Mouse (Mus musculus): ENCODE data around the gene Tas2r114. TPM values are rescaled to one million over a fixed set of nuclear protein-coding genes. Genes with fewer than 3 reads are reported as not detected.

Gene Tas2r114
- polyA plus RNA-seq (2014; fragmentation: Nextera tagmentation; extraction: Ambion mirVana): not detected in 2 replicates

- no peak for ATAC-seq (ENCODE audit: low FRiP score)
Measured at GRCm38 (mm10) chr6:131689963-131690362, at the start of gene Tas2r114. Tas2r114 (minus strand) TSS chr6:131690063.

GRCm38 (mm10) chr6:131712803-131713202 is 22.9 kb upstream of the Tas2r114 start:
- H3K27me3 ChIP-seq (ENCODE audit: control insufficient read depth, insufficient read depth, low read length): no peaks in the 10 kb centered on the region
- no peak overlapping the region for H3K4me2 ChIP-seq (replicated peaks)
- H3K27ac ChIP-seq: no peak overlapping the region
- DNase-seq (ENCODE audit: low spot score) (no peak), ATAC-seq (ENCODE audit: low FRiP score) (no peak)
- H3K36me3 ChIP-seq (replicated peaks; ENCODE audit: control insufficient read depth, insufficient read depth): no peaks in the 10 kb centered on the region
- no peak overlapping the region for H3K9ac ChIP-seq
- H3K4me3 ChIP-seq (replicated peaks; ENCODE audit: low read length): no peak overlapping the region
- peaks cover 18% of the 10 kb centered on the region for H3K9me3 ChIP-seq (ENCODE audit: control insufficient read depth, low read length)
- 50% methylated on average over 7 of the region's 7 CpGs for WGBS
- no peaks in the 10 kb centered on the region for H3K4me1 ChIP-seq (replicated peaks; ENCODE audit: control insufficient read depth, insufficient read depth, low read length)

More at GRCm38 (mm10) chr6:131689963-131690362, at the start of gene Tas2r114:
- DNase-seq (ENCODE audit: low spot score): no peak
- no peak within 1 kb of the TSS for H3K27ac ChIP-seq
- no peak within 1 kb of the TSS for H3K4me3 ChIP-seq (replicated peaks; ENCODE audit: low read length)
- no peaks in the 10 kb centered on the region for H3K27me3 ChIP-seq (ENCODE audit: control insufficient read depth, insufficient read depth, low read length)
- H3K4me1 ChIP-seq (replicated peaks; ENCODE audit: control insufficient read depth, insufficient read depth, low read length): no peaks in the 10 kb centered on the region
- H3K9me3 ChIP-seq (ENCODE audit: control insufficient read depth, low read length): 0 out of 2 replicates have a peak, but pooled peaks cover 8% of the 10 kb centered on the region
- no peak within 1 kb of the TSS for H3K9ac ChIP-seq
- H3K4me2 ChIP-seq (replicated peaks): no peak within 1 kb of the TSS
- H3K36me3 ChIP-seq (replicated peaks; ENCODE audit: control insufficient read depth, insufficient read depth): no peaks in the 10 kb centered on the region

- no peak within 1 kb of the TSS for H3K4me3 ChIP-seq (replicated peaks; ENCODE audit: low read length)
- H3K27ac ChIP-seq: no peak within 1 kb of the TSS
- 85% methylated on average over 1 of the region's 1 CpGs for WGBS
Measured at GRCm38 (mm10) chr6:131687395-131687794, 2.5 kb downstream of the Tas2r114 start, which contains the start of gene Tas2r105. Tas2r105 (minus strand) TSS chr6:131687495.

GRCm38 (mm10) chr6:131685644-131686043 is 4.2 kb downstream of the Tas2r114 start, which contains the start of gene Tas2r104:
Tas2r104 (minus strand) TSS chr6:131685744.
- Histone ChIP-seq H3K27me3 (ENCODE audit: control insufficient read depth, insufficient read depth, low read length) (no peaks in the 10 kb centered on the region), H3K4me1 (replicated peaks; ENCODE audit: control insufficient read depth, insufficient read depth, low read length) (no peaks in the 10 kb centered on the region), H3K36me3 (replicated peaks; ENCODE audit: control insufficient read depth, insufficient read depth) (no peaks in the 10 kb centered on the region), H3K9ac (no peak within 1 kb of the TSS), H3K4me3 (replicated peaks; ENCODE audit: low read length) (no peak within 1 kb of the TSS), H3K27ac (no peak within 1 kb of the TSS), H3K4me2 (replicated peaks) (no peak within 1 kb of the TSS), H3K9me3 (ENCODE audit: control insufficient read depth, low read length) (0 out of 2 replicates have a peak, but pooled peaks cover 8% of the 10 kb centered on the region)
- 88% methylated on average over 1 of the region's 1 CpGs for WGBS
- ATAC-seq (ENCODE audit: low FRiP score): no peak
- DNase-seq (ENCODE audit: low spot score): no peak

More at GRCm38 (mm10) chr6:131687395-131687794, 2.5 kb downstream of the Tas2r114 start, which contains the start of gene Tas2r105:
- no peaks in the 10 kb centered on the region for H3K4me1 ChIP-seq (replicated peaks; ENCODE audit: control insufficient read depth, insufficient read depth, low read length)
- no peaks in the 10 kb centered on the region for H3K27me3 ChIP-seq (ENCODE audit: control insufficient read depth, insufficient read depth, low read length)
- no peak for DNase-seq (ENCODE audit: low spot score)
- no peak for ATAC-seq (ENCODE audit: low FRiP score)
- 0 out of 2 replicates have a peak, but pooled peaks cover 8% of the 10 kb centered on the region for H3K9me3 ChIP-seq (ENCODE audit: control insufficient read depth, low read length)
- H3K36me3 ChIP-seq (replicated peaks; ENCODE audit: control insufficient read depth, insufficient read depth): no peaks in the 10 kb centered on the region
- H3K9ac ChIP-seq: no peak within 1 kb of the TSS
- no peak within 1 kb of the TSS for H3K4me2 ChIP-seq (replicated peaks)

GRCm38 (mm10) chr6:131678786-131679185 is 11.1 kb downstream of the Tas2r114 start, which contains the start of gene Tas2r106:
Tas2r106 (minus strand) TSS chr6:131678886.
- H3K36me3 ChIP-seq (replicated peaks; ENCODE audit: control insufficient read depth, insufficient read depth): no peaks in the 10 kb centered on the region
- 0 out of 2 replicates have a peak, but pooled peaks cover 8% of the 10 kb centered on the region for H3K9me3 ChIP-seq (ENCODE audit: control insufficient read depth, low read length)
- no peak within 1 kb of the TSS for H3K9ac ChIP-seq
- no peak within 1 kb of the TSS for H3K4me2 ChIP-seq (replicated peaks)
- no peak within 1 kb of the TSS for H3K4me3 ChIP-seq (replicated peaks; ENCODE audit: low read length)
- ATAC-seq (ENCODE audit: low FRiP score) (no peak), DNase-seq (ENCODE audit: low spot score) (no peak)
- WGBS: 73% methylated on average over 3 of the region's 3 CpGs
- H3K27ac ChIP-seq: no peak within 1 kb of the TSS
- no peaks in the 10 kb centered on the region for H3K27me3 ChIP-seq (ENCODE audit: control insufficient read depth, insufficient read depth, low read length)
- no peaks in the 10 kb centered on the region for H3K4me1 ChIP-seq (replicated peaks; ENCODE audit: control insufficient read depth, insufficient read depth, low read length)

- DNase-seq (ENCODE audit: low spot score) (no peak), ATAC-seq (ENCODE audit: low FRiP score) (no peak)
- peaks cover 30% of the 10 kb centered on the region for H3K9me3 ChIP-seq (ENCODE audit: control insufficient read depth, low read length)
- no peak within 1 kb of the TSS for H3K4me2 ChIP-seq (replicated peaks)
- H3K4me3 ChIP-seq (replicated peaks; ENCODE audit: low read length): no peak within 1 kb of the TSS
- H3K36me3 ChIP-seq (replicated peaks; ENCODE audit: control insufficient read depth, insufficient read depth): no peaks in the 10 kb centered on the region
- no peaks in the 10 kb centered on the region for H3K4me1 ChIP-seq (replicated peaks; ENCODE audit: control insufficient read depth, insufficient read depth, low read length)
- H3K27ac ChIP-seq: no peak within 1 kb of the TSS
- no peaks in the 10 kb centered on the region for H3K27me3 ChIP-seq (ENCODE audit: control insufficient read depth, insufficient read depth, low read length)
- no peak within 1 kb of the TSS for H3K9ac ChIP-seq
Measured at GRCm38 (mm10) chr6:131660049-131660448, 29.8 kb downstream of the Tas2r114 start, which contains the start of gene Tas2r107. Tas2r107 (minus strand) TSS chr6:131660149.

Other genes with a start within 250 kb of the Tas2r114 start
- not detected in 2 replicates for gene 5430401F13Rik, start 203.7 kb downstream of the Tas2r114 start, polyA plus RNA-seq (2014; fragmentation: Nextera tagmentation; extraction: Ambion mirVana)
- not detected in 2 replicates for gene Gm6619, start 203.7 kb downstream of the Tas2r114 start, polyA plus RNA-seq (2014; fragmentation: Nextera tagmentation; extraction: Ambion mirVana)
- not detected in 2 replicates for gene Tas2r130, start 59.2 kb downstream of the Tas2r114 start, polyA plus RNA-seq (2014; fragmentation: Nextera tagmentation; extraction: Ambion mirVana)
- not detected in 2 replicates for gene Tas2r107, start 29.9 kb downstream of the Tas2r114 start, polyA plus RNA-seq (2014; fragmentation: Nextera tagmentation; extraction: Ambion mirVana)
- not detected in 2 replicates for gene Tas2r106, start 11.2 kb downstream of the Tas2r114 start, polyA plus RNA-seq (2014; fragmentation: Nextera tagmentation; extraction: Ambion mirVana)
- gene Tas2r104, start 4.3 kb downstream of the Tas2r114 start, polyA plus RNA-seq (2014; fragmentation: Nextera tagmentation; extraction: Ambion mirVana): not detected in 2 replicates
- not detected in 2 replicates for gene Tas2r105, start 2.6 kb downstream of the Tas2r114 start, polyA plus RNA-seq (2014; fragmentation: Nextera tagmentation; extraction: Ambion mirVana)